Mouse (Mus musculus) heart, adult 8-10 months (tissue): ENCODE results near the gene Wdr44. TPM values are rescaled to one million over a fixed set of nuclear protein-coding genes. Genes with fewer than 3 reads are reported as not detected.
"Not testable (repeated sequence)": the region's sequence is repeated elsewhere in the genome, so short reads cannot be mapped to it uniquely, and the experiment has no call there.

ENCODE experiments used
- DNase-seq: peaks from one replicate; pipeline ENCODE4 v3.0.0; 2022; ENCODE audit warnings: low spot score
- total RNA-seq, 4 experiments: library from RNA; stranded (reverse); gene quantifications; 2 replicates each; pipeline ENCODE4 v1.2.4; 2022

Wdr44 gene
- 1 to 10 TPM; 7.7 to 9.2 (median 8.5) TPM for total RNA-seq

DNA sequence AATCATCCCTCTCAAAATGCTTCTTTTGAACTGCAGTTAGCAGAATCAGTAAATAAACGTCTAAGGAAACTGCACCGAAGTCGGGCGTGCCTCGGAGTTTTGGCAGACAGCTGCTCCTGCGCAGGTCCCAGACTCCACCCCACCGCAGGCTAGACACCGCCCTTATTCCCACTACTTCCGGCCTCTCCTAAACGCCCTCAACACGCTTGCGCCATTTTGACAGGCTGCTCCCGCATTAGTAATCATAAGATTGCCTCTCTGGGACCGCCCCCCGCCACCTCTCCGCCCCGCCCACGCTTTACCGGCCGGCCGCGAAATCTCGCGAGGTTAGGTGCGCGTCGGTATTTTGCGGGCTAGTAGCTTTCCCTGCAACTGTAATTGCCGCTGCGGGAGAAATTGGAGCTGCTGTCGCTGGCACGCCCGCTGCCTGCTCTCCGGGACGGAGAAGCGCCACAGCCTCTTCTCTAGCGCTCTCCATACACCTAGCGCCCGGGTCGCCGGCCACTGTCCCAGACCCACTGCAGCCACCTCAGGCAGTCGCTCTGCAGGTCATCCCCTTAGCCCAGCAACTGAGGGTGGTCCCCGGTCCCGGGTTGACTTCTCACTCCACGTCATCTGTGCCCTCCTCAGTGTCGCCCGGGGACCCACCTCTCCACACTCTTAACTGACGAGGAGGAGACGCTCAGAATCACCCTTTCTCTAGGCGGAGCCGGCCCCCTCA is at the start of gene Wdr44:
Gene Wdr44, plus strand, starts transcription at position 330 of the 721 bp plus-strand sequence.
- DNase-seq, result peak; percentile 94

DNA sequence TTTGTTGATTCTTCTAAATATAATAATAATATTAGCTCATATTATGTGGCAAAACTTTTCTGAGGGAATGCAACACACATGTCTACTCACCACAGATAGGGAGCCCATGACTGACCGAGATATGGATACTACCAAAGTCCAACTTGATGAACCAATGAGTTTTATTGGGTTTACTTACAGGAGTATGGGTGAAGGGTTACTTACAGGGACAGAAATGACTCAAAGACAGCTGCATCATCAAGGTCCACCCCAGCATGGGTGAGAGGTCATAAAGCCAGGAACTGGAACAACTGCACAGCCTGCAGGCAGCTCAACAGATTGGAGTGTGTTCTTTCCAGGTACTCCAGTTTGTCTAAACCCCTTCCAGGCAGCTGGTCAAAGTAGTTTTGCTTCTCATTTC is 44.5 kb upstream of the Wdr44 start:
- DNase-seq, result no peak

DNA sequence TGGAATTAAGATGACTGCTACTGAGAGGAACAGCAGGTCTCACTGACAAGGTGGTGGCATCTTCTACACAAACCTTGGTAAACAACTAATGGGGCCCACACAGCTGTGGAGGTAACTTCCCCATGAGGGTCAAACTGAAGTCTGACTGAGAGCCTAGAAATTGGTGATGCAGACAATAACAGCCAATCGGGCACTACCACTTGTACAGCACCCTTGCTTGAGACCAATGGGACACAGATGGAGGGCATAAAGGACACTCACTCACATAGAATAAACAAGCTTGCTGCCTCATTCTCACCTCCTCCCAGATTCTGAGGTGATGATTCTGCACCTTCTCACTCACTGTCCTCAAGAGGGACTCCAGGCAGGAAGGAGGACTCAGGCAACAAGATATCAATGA is 30.6 kb upstream of the Wdr44 start:
- no peak for DNase-seq

- no peak for DNase-seq
Observed at GRCm38 (mm10) chrX:23673193-23673592, 19.7 kb upstream of the Wdr44 start.

GRCm38 (mm10) chrX:23675450-23675849 is 17.4 kb upstream of the Wdr44 start:
- DNase-seq, result no peak

GRCm38 (mm10) chrX:23676583-23676982 is 16.3 kb upstream of the Wdr44 start:
- DNase-seq, result no peak

- no peak for DNase-seq
Observed at GRCm38 (mm10) chrX:23677511-23677910, 15.3 kb upstream of the Wdr44 start.

DNA sequence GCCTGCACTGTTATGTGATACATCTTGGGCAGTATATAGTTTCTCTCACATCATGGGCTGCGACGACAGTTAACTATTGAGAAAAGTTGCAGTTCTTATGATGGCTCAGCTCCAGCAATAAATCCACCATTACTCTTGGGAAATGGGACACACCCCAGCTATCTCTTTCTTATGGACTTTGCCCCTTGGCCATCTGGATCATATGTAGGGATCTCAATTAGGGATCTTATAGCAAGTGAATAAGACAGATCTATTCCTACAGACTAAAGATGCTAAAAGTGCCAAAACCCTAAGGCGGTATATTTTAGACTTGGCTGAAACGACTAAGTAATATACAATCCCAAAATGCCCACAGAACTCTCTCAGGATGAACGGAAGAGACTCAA is 522 bp upstream of the Wdr44 start:
- DNase-seq, result no peak

DNA sequence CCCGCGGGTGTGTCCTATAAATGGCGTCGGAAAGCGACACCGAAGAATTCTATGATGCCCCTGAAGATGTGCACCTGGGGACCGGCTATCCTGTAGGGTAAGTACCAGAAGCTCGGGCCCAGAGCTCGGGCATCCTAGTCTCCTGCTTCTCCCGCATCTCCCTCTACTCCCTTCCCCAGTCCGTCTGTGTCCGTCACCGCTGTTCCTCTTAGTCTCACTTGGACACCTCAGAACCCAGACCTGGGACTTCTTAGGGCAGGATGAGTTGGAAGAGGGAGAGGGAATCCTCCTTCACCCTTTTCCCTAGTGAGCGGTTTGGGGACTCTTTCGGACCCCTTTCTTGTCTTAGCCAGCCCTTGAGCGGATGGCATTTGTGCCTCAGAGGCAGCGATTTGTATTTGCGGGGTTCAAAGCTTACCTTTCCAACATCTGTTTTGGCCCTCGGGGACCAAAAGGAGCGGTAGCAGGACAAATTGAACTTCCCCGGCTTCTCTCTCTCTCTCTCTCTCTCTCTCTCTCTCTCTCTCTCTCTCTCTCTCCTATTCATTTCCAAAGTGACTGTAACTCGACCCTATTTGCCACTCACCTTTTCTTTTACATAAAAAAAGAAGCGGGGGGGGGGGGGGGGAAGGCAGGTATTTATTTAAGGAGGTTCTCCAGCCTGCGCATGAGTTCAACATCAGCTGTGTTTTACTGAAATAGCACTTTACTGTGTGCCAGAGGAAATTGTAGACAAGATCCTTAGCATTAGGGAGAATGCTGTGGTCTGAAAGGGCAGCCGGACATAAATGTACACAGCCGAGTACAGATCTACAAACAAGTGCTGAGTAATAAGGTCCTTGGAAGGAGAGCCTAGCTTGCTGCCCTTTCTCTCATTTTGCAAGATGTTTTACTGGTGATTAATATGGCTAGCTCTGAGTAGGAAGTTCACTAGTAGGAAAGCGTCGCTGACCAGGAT is 871 bp downstream of the Wdr44 start:
- DNase-seq, result no peak

GRCm38 (mm10) chrX:23694588-23694987 is 1.7 kb downstream of the Wdr44 start:
- no peak for DNase-seq

GRCm38 (mm10) chrX:23695109-23695508 is 2.3 kb downstream of the Wdr44 start:
- no peak for DNase-seq

GRCm38 (mm10) chrX:23697346-23697745 is 4.5 kb downstream of the Wdr44 start:
- DNase-seq, result no peak

- DNase-seq, result no peak
Observed at GRCm38 (mm10) chrX:23699023-23699422, 6.2 kb downstream of the Wdr44 start.

- no peak for DNase-seq
Observed at GRCm38 (mm10) chrX:23717247-23717646, 24.4 kb downstream of the Wdr44 start.

- DNase-seq, result no peak
Observed at GRCm38 (mm10) chrX:23727463-23727862, 34.6 kb downstream of the Wdr44 start.

DNA sequence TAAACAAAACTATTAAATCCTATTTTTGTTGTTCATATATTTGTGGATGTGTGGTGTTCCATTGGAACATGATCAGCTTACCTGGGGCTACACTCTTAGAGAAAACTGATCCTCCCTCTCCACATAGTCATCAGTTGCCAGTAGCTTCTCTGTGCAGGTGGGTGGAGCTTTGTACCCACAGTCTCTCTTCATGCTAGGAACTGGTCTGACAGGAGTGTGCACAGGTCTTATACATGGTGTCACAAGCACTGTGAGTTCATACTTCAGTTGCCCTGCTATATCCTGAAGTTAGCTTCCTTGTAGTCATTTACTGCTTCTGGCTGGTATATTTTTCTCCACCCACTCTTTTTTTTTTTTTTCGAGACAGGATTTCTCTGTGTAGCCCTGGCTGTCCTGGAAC is 61.8 kb downstream of the Wdr44 start:
- no peak for DNase-seq

DNA sequence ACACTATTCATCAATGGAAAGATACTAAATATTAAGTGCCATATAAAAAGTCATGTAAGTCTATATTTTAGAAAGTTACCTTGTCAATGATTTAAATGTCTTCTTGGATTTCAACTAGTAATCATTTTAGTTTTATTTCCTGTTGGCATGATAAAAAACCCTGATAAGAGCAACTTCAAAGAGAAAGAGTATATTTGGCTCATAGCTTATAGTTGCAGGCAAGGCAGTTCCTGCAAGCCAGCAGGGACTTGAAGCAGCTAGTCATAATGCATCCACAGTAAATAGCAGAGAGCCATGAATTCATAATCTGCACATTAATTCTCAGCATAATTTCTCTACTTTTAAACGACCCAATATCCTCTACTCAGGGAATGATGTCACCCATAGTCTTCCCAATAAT is 75.0 kb downstream of the Wdr44 start:
- no peak for DNase-seq

DNA sequence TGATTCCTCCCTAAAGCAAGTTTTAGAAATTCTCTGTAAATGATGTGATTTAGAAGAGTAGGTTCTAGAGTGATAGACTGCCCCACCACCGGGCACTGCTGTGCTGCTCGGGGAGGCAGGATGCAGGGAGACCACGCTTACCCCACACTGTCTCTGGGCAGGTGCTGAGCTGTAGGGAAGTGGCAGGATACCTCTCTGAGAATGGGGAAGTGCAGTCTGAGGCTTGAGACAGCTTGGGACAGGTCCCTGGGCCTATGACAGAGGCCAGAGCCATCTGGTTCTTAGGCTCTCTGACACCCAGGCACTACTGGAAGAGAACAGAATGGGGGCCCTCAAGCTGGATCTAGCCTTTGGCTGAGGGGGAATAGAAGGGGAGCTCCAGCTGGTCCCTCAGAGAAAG is 114.3 kb downstream of the Wdr44 start:
- DNase-seq, result no peak

DNA sequence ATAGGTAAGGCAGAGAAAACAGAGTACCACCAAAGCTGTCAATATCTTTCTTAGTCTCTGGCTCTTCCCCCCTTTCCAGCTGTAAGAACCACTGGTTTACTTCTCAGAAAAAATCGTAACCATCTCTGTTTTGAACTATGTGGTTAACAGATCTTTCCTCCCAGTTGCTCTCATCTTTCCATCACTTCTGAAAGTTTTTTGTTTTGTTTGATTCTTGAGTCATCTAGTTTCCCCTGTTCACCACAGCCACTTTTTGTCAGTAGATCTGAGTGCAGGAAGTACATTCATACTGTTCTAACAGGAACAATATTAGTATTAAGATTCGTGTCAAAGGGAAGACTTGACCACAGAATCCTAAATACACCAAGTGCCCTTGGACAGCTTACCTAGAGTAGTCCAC is 117.5 kb downstream of the Wdr44 start:
- no peak for DNase-seq

DNA sequence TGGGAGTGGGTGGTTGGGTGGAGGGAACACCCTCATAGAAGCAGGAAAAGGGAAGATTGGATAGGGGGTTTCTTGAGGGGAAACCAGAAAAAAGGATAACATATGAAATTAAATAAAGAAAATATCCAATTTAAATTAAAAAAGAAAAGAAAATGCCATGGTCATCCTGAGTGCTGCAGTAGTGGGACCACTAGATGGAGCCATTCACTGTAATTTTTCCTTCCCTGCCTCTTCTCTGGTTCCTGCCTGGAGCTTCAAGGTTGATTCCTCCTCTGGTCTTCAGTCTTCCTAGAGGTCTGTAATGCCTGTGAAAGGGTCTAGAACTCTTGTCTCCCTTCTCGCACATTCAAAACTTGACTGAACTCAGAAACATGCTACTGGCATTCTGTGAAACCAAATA is 120.4 kb downstream of the Wdr44 start:
- DNase-seq, result not testable (repeated sequence)

DNA sequence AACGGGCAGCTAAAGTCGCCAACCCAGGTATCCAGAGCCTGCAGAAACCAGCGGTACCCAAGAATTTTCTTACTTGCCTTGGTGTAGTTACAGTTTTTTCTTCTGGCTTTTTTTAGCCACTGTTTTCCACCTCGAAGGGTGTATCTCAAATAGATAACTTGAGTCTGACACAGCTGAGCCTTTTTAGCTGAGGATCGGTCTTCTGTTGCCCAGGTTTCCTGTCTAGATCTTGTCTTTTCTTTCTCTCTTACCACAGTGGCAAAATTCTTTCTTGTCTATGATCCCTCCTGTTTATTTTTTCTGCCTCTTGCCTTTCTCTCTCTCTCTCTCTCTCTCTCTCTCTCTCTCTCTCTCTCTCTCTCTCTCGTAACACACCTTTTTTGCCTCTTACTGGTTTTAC is 130.0 kb downstream of the Wdr44 start:
- not testable (repeated sequence) for DNase-seq

GRCm38 (mm10) chrX:23823398-23824023 is 130.7 kb downstream of the Wdr44 start:
- peak; percentile 7 for DNase-seq
